Comparison of ENCODE assay signal across 25 mouse cellular contexts in the genomic region with DNA sequence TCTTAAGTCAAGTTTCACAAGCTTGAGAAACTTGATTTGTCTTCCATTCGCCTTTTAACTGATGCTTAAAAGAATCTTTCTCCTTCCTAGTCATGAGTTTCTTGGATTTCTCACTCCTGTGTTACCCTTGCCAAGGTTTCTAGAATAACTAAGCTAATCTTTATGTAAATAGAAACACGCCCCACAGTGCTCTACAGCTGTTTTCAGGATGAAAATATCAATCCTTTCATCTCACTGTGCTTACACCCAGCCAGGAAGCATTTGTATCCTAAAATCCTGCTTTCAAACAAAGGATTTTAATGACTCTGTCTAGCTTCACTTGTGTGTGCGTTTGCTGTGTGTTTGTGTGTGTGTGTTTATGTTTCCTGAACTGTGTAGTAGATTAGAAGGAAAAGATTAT.
"Had no signal": no experiment of that assay in that cellular context is flagged by ENCODE, and none has a peak within 500 bp of the region (broad histone marks: within the 10 kb centered on the region; RNA-seq: fewer than 3 reads in every experiment).

No protein-coding gene starts in this region.

- H3K9me3 ChIP-seq: heart, embryonic 10.5 days; heart, embryonic 12.5 days; hindbrain, embryonic 10.5 days; hindbrain, embryonic 12.5 days; intestine, embryonic 15.5 days; limb, embryonic 10.5 days; limb, embryonic 12.5 days had no signal

- H3K27me3 ChIP-seq: heart, embryonic 12.5 days; hindbrain, embryonic 12.5 days; intestine, embryonic 15.5 days; limb, embryonic 12.5 days had no signal

- H3K9ac ChIP-seq: heart, embryonic 12.5 days; hindbrain, embryonic 12.5 days; hindbrain, embryonic 14.5 days; intestine, embryonic 15.5 days; limb, embryonic 12.5 days had no signal

- H3K4me1 ChIP-seq: heart, embryonic 10.5 days; heart, embryonic 12.5 days; hindbrain, embryonic 10.5 days; hindbrain, embryonic 12.5 days; intestine, embryonic 15.5 days; limb, embryonic 10.5 days; limb, embryonic 12.5 days had no signal

- H3K36me3 ChIP-seq: heart, embryonic 10.5 days; heart, embryonic 12.5 days; hindbrain, embryonic 10.5 days; hindbrain, embryonic 12.5 days; intestine, embryonic 15.5 days; limb, embryonic 10.5 days; limb, embryonic 12.5 days had no signal

- H3K27ac ChIP-seq: gastrocnemius, adult 2 months; heart, embryonic 10.5 days; hindbrain, embryonic 10.5 days; hindbrain, embryonic 12.5 days; hindbrain, embryonic 14.5 days; intestine, embryonic 15.5 days; layer of hippocampus, adult 2 months; left cerebral cortex, adult 2 months; limb, embryonic 10.5 days; limb, embryonic 12.5 days had no signal

- DNase-seq: gastrocnemius, adult 2 months; gastrocnemius, postnatal 10 days; gastrocnemius, postnatal 25 days; heart, adult 18-20 months; heart, postnatal 10 days; heart, postnatal 4 days; kidney, adult 18-20 months; kidney, adult 8-10 months; kidney, postnatal 10 days; kidney, postnatal 25 days; kidney, postnatal 4 days; liver had no signal

- H3K4me2 ChIP-seq: heart, embryonic 12.5 days; hindbrain, embryonic 12.5 days; hindbrain, embryonic 14.5 days; intestine, embryonic 15.5 days; limb, embryonic 12.5 days had no signal

- ATAC-seq: hindbrain, embryonic 16.5 days; inflammation-experienced regulatory T-cells, adult 6 months; intestine, embryonic 15.5 days; intestine, postnatal 0 days had no signal

- H3K4me3 ChIP-seq: gastrocnemius, adult 2 months; heart, embryonic 10.5 days; heart, embryonic 12.5 days; hindbrain, embryonic 10.5 days; hindbrain, embryonic 12.5 days; intestine, embryonic 15.5 days; layer of hippocampus, adult 2 months; left cerebral cortex, adult 2 months; limb, embryonic 10.5 days; limb, embryonic 12.5 days had no signal
